Mouse (Mus musculus): ENCODE measurements around the gene Sgf29. TPM values are rescaled to one million over a fixed set of nuclear protein-coding genes. Genes with fewer than 3 reads are reported as not detected.
"Not testable (repeated sequence)": the region's sequence is repeated elsewhere in the genome, so short reads cannot be mapped to it uniquely, and the experiment has no call there.

The Sgf29 gene
- polyA plus RNA-seq, 1 experiment from 2014 or later = 28.9 TPM

DNA sequence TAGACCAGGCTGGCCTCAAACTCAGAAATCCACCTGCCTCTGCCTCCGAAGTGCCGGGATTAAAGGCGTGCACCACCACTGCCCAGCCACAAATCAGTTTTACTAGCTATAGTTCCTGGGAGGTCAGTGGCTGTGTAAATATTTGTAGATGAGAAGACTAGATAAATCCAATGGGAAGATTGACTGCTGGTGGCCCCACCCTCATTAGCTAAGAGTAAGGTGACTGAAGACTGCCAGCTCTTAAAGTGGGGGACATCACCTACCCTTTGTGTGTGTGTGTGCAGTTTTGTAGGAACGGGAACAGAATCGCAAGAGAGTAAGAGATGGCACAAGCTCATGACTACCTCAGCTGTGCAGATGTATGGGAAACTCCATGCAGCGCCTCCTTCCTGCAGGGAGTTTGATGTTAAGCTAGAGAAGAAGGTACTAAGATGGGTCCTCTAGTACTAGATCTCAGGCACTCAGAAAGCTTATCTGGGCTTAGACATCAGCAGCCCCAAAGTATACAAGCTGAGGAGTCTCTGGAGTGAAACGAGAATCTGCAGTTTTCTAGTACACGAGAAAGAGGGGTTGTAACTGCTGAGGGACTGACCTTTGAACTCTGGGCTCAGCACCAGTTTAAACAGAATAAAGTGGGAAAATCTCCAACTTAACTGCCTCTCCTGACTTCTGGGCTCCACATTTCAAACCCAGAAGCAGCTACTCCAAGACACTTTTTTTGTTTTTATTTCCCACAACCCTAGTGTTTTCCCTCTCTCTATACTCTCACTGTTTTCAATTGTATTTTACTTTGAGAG is 29.6 kb downstream of the Sgf29 start:
- ATAC-seq (ENCODE audit: low FRiP score, low TSS enrichment) = peak; percentile 33
- WGBS = 53% methylated on average over 8 of the region's 8 CpGs
- H3K4me1 ChIP-seq (replicated peaks; ENCODE audit: control insufficient read depth, insufficient read depth) = 0 out of 2 replicates have a peak, but pooled peaks cover 4% of the 10 kb centered on the region
- H3K4me3 ChIP-seq (ENCODE audit: low read depth, low read length) = no peak overlapping the region
- no peak overlapping the region for H3K9ac ChIP-seq (ENCODE audit: low read length)
- DNase-seq (ENCODE audit: low spot score) = no peak
- no peaks in the 10 kb centered on the region for H3K9me3 ChIP-seq (ENCODE audit: control insufficient read depth, low read length)
- H3K27me3 ChIP-seq (ENCODE audit: control insufficient read depth, insufficient read depth, low read length) = no peaks in the 10 kb centered on the region
- H3K36me3 ChIP-seq (ENCODE audit: control insufficient read depth, insufficient read depth, low read length) = no peaks in the 10 kb centered on the region
- no peak for TF ChIP-seq EP300 (optimal IDR thresholded peaks at IDR 0.05)
- TF ChIP-seq CTCF (IDR thresholded peaks at IDR 0.05; ENCODE audit: low read depth) = no peak
- H3K27ac ChIP-seq (replicated peaks) = no peak overlapping the region
- H3K4me2 ChIP-seq (replicated peaks; ENCODE audit: low read depth) = no peak overlapping the region

DNA sequence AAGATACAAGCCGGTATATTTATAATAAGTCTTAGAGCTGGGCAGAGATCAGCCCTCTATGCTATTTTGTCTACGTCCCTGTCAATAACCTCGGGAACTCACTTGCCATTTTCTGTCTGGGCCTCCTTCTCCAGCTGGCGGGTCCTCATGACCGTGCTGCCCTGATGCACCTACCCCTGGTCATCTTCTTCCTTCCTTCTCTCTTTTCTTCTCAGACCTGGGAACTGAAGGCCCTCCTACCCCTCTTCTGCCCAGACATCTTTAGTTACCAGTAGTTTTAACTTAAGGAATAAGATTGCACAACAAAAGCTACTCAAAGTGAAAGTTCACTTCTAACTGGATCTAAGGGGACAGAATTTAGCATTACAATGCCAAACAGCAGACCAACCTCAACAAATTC is 30.6 kb downstream of the Sgf29 start:
- H3K4me2 ChIP-seq (replicated peaks; ENCODE audit: low read depth) = no peak overlapping the region
- H3K27me3 ChIP-seq (ENCODE audit: control insufficient read depth, insufficient read depth, low read length) = no peaks in the 10 kb centered on the region
- DNase-seq (ENCODE audit: low spot score) (no peak), ATAC-seq (ENCODE audit: low FRiP score, low TSS enrichment) (no peak)
- 81% methylated on average over 5 of the region's 5 CpGs for WGBS
- H3K9me3 ChIP-seq (ENCODE audit: control insufficient read depth, low read length) = no peaks in the 10 kb centered on the region
- H3K4me3 ChIP-seq (ENCODE audit: low read depth, low read length) = no peak overlapping the region
- TF ChIP-seq CTCF (IDR thresholded peaks at IDR 0.05; ENCODE audit: low read depth) = no peak
- no peak for TF ChIP-seq EP300 (optimal IDR thresholded peaks at IDR 0.05)
- 0 out of 2 replicates have a peak, but pooled peaks cover 4% of the 10 kb centered on the region for H3K4me1 ChIP-seq (replicated peaks; ENCODE audit: control insufficient read depth, insufficient read depth)
- no peak overlapping the region for H3K9ac ChIP-seq (ENCODE audit: low read length)
- no peaks in the 10 kb centered on the region for H3K36me3 ChIP-seq (ENCODE audit: control insufficient read depth, insufficient read depth, low read length)
- no peak overlapping the region for H3K27ac ChIP-seq (replicated peaks)

DNA sequence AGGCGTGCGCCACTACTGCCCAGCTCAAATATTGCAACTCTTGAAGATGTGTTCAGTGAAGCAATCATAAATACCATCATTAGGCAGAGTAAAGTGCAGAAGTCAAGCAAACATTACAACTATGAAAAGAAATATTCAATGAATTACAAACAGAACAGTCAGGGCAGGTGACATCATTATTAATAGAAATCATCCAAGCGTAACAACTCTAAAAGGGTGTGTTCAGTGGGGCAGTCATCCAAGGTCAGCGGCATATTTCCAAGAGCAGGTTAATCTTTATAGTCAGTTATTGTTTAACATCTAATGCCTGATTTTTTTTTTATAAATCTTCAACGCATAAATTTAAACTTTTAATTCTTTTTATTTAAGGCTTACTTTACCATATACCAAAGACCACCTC is 32.1 kb downstream of the Sgf29 start:
- Histone ChIP-seq H3K4me1 (replicated peaks; ENCODE audit: control insufficient read depth, insufficient read depth) (0 out of 2 replicates have a peak, but pooled peaks cover 4% of the 10 kb centered on the region), H3K27ac (replicated peaks) (no peak overlapping the region), H3K9me3 (ENCODE audit: control insufficient read depth, low read length) (no peaks in the 10 kb centered on the region), H3K4me2 (replicated peaks; ENCODE audit: low read depth) (no peak overlapping the region), H3K9ac (ENCODE audit: low read length) (no peak overlapping the region), H3K36me3 (ENCODE audit: control insufficient read depth, insufficient read depth, low read length) (no peaks in the 10 kb centered on the region), H3K27me3 (ENCODE audit: control insufficient read depth, insufficient read depth, low read length) (no peaks in the 10 kb centered on the region), H3K4me3 (ENCODE audit: low read depth, low read length) (no peak overlapping the region)
- DNase-seq (ENCODE audit: low spot score) (no peak), ATAC-seq (ENCODE audit: low FRiP score, low TSS enrichment) (no peak)
- no peak for TF ChIP-seq CTCF (IDR thresholded peaks at IDR 0.05; ENCODE audit: low read depth)
- no peak for TF ChIP-seq EP300 (optimal IDR thresholded peaks at IDR 0.05)
- WGBS = 69% methylated on average over 5 of the region's 5 CpGs

DNA sequence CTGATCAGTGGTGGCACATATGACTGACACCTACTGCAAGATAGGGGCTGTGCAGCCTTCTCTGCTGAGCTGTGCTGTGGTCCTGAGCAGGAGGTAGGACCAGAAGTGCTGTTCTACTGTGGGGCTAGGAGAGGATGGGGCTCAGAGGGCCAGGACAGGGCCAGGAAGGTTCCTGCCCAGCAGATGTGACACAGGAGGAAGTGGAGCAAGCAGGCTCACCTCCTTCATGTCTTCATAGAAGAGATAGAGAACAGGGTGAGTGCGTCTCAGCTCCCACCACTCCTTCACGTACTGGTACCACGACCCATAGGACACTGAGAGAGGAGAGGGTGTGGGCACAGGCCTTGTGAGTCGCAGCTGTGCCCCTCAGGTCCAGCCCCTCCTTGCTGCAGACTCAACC is 39.0 kb downstream of the Sgf29 start:
- ATAC-seq (ENCODE audit: low FRiP score, low TSS enrichment); H3K9ac ChIP-seq (ENCODE audit: low read length); H3K27ac ChIP-seq (replicated peaks); H3K4me1 ChIP-seq (replicated peaks; ENCODE audit: control insufficient read depth, insufficient read depth); H3K4me2 ChIP-seq (replicated peaks; ENCODE audit: low read depth); H3K9me3 ChIP-seq (ENCODE audit: control insufficient read depth, low read length); H3K27me3 ChIP-seq (ENCODE audit: control insufficient read depth, insufficient read depth, low read length); H3K4me3 ChIP-seq (ENCODE audit: low read depth, low read length); DNase-seq (ENCODE audit: low spot score); H3K36me3 ChIP-seq (ENCODE audit: control insufficient read depth, insufficient read depth, low read length): not testable (repeated sequence)
- WGBS = 78% methylated on average over 4 of the region's 4 CpGs

DNA sequence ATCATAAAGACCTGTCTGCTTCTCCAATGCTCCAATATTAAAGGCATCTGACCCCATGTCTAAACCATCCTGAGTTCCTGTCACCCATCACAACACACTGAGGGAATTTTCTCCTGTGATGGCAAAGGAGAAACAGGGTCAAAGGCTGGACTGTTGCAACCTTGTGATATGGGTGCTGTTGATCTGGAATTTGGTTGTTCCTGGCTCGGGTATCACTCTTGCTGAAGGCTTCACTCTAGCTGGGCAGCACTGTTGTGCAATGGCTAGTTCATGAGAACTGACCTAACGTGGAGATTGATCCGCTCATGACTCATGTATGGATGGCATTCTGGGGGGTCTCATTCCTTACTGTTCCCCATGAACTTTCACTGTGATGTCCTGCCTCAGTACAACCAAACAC is 39.9 kb downstream of the Sgf29 start:
- H3K27ac ChIP-seq (replicated peaks) = no peak overlapping the region
- no peaks in the 10 kb centered on the region for H3K4me1 ChIP-seq (replicated peaks; ENCODE audit: control insufficient read depth, insufficient read depth)
- TF ChIP-seq EP300 (optimal IDR thresholded peaks at IDR 0.05) (no peak), CTCF (IDR thresholded peaks at IDR 0.05; ENCODE audit: low read depth) (no peak)
- ATAC-seq (ENCODE audit: low FRiP score, low TSS enrichment) = no peak
- H3K36me3 ChIP-seq (ENCODE audit: control insufficient read depth, insufficient read depth, low read length) = no peaks in the 10 kb centered on the region; the same call in none of the 2 replicates
- DNase-seq (ENCODE audit: low spot score) = no peak
- H3K9ac ChIP-seq (ENCODE audit: low read length) = no peak overlapping the region
- H3K9me3 ChIP-seq (ENCODE audit: control insufficient read depth, low read length) = no peaks in the 10 kb centered on the region
- H3K4me2 ChIP-seq (replicated peaks; ENCODE audit: low read depth) = no peak overlapping the region
- H3K4me3 ChIP-seq (ENCODE audit: low read depth, low read length) = no peak overlapping the region
- no peaks in the 10 kb centered on the region for H3K27me3 ChIP-seq (ENCODE audit: control insufficient read depth, insufficient read depth, low read length)
- 82% methylated on average over 3 of the region's 3 CpGs for WGBS

DNA sequence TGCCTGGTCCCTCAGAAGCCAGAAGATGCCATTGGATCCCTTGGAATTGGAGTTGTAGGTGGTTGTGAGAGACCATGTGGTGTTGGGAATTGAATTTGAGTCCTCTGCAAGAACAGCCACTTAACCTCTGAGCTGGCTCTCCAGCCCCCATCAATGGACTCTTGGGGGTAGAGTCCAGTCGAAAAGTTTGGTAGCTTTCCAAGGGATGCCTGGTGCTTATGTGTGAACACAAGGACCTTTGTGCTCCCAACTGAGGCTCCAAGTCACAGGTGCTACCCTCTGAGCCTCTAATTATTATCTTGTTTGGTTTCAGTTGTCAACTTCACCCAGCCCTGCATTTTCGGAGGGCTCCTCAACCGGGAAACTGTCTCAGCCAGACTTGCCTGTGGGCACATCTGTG is 41.6 kb downstream of the Sgf29 start:
- no peak for ATAC-seq (ENCODE audit: low FRiP score, low TSS enrichment)

More for the DNA sequence above, 41.6 kb downstream of the Sgf29 start:
- no peaks in the 10 kb centered on the region for H3K27me3 ChIP-seq (ENCODE audit: control insufficient read depth, insufficient read depth, low read length)
- no peaks in the 10 kb centered on the region; the same call in none of the 2 replicates for H3K36me3 ChIP-seq (ENCODE audit: control insufficient read depth, insufficient read depth, low read length)
- no peak overlapping the region for H3K4me2 ChIP-seq (replicated peaks; ENCODE audit: low read depth)
- H3K9me3 ChIP-seq (ENCODE audit: control insufficient read depth, low read length) = no peaks in the 10 kb centered on the region
- TF ChIP-seq EP300 (optimal IDR thresholded peaks at IDR 0.05) = no peak
- TF ChIP-seq CTCF (IDR thresholded peaks at IDR 0.05; ENCODE audit: low read depth) = no peak
- no peak overlapping the region for H3K9ac ChIP-seq (ENCODE audit: low read length)
- H3K4me3 ChIP-seq (ENCODE audit: low read depth, low read length) = no peak overlapping the region
- 91% methylated on average over 3 of the region's 3 CpGs for WGBS
- DNase-seq (ENCODE audit: low spot score) = no peak
- H3K27ac ChIP-seq (replicated peaks) = no peak overlapping the region
- no peaks in the 10 kb centered on the region for H3K4me1 ChIP-seq (replicated peaks; ENCODE audit: control insufficient read depth, insufficient read depth)

Measured in stomach, postnatal 0 days (tissue).